Mouse (Mus musculus): ENCODE measurements around the gene Nucb1.

Nucb1 gene

GRCm38 (mm10) chr7:45462325-45462724, 47.9 kb downstream of the Nucb1 start:
- DNase-seq (ENCODE audit: low read depth, low spot score), result no peak

DNA sequence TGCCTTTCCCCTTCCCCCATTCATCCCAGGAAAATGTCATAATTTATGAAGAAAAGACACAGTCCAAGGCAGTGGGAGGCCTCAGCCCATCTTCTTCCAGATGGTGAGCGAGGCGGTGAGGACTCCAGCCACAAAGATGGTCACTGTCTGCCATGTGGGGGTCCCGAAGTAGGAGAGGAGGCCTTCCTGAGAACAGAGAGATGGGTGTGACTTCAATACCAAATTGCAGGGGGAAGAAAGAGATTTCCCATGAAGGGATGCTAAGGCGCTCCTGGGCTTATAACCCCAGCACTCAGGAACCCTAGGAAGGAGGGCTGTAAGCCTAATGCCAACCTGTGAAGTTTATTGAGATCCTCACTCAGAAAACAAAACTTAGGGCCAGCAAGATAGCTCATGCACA, 48.4 kb downstream of the Nucb1 start:
- no peak for DNase-seq (ENCODE audit: low read depth, low spot score)

DNA sequence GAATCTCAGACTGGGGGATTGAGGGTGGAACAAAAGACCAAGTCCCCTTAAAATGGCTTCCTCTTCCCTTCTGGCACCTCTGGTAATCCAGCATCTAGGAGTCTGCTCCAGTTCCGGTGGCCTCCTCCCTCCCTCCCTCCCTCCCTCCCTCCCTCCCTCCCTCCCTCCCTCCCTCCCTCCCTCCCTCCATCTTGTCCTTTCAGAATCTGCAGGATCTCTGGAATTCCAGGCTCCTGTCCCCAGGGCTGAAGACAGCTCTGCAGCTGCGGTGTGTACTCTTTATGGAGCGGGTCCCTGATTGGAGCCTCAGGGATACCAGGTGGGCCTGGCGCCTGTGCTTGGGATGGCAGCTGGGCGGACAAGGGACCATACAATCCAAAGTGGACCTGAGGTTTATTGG, 48.9 kb downstream of the Nucb1 start:
- no peak for DNase-seq (ENCODE audit: low read depth, low spot score)

- peak; percentile 76 for DNase-seq (ENCODE audit: low read depth, low spot score)
Observed at GRCm38 (mm10) chr7:45460860-45461314, 49.3 kb downstream of the Nucb1 start.

- DNase-seq (ENCODE audit: low read depth, low spot score), result no peak
Observed at GRCm38 (mm10) chr7:45460377-45460776, 49.8 kb downstream of the Nucb1 start.

GRCm38 (mm10) chr7:45459564-45460140, 50.6 kb downstream of the Nucb1 start, which contains the start of gene Ftl1:
Ftl1 (minus strand) TSS chr7:45459884.
- DNase-seq (ENCODE audit: low read depth, low spot score), result peak; percentile 100

GRCm38 (mm10) chr7:45458748-45459563, 51.2 kb downstream of the Nucb1 start:
- peak; percentile 67 for DNase-seq (ENCODE audit: low read depth, low spot score)

- DNase-seq (ENCODE audit: low read depth, low spot score), result peak; percentile 84
Observed at GRCm38 (mm10) chr7:45457204-45458060, 52.8 kb downstream of the Nucb1 start.

DNA sequence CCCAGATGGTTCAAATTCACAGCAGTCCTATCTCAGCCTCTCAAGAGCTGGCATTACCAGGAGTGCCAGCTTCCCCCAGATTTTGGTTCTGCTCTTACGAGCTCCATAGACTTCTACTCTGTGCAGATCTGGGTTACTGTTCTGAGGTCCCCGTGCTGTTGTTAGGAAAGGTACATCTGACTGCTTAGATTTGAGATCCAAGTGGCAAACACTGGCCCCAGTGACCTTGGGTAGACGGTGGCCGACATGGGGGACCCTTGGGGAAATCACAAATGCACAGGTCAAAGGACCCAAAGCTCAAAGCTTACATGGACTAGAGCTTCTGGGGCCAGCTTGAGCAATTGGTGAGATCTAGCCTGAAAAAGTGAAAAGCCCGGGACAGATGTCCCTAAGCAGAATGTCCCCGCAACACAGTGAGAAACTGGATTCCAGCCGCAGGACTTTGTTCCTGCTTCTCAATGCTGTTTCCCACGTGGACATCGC, 53.4 kb downstream of the Nucb1 start:
- no peak for DNase-seq (ENCODE audit: low read depth, low spot score)

DNA sequence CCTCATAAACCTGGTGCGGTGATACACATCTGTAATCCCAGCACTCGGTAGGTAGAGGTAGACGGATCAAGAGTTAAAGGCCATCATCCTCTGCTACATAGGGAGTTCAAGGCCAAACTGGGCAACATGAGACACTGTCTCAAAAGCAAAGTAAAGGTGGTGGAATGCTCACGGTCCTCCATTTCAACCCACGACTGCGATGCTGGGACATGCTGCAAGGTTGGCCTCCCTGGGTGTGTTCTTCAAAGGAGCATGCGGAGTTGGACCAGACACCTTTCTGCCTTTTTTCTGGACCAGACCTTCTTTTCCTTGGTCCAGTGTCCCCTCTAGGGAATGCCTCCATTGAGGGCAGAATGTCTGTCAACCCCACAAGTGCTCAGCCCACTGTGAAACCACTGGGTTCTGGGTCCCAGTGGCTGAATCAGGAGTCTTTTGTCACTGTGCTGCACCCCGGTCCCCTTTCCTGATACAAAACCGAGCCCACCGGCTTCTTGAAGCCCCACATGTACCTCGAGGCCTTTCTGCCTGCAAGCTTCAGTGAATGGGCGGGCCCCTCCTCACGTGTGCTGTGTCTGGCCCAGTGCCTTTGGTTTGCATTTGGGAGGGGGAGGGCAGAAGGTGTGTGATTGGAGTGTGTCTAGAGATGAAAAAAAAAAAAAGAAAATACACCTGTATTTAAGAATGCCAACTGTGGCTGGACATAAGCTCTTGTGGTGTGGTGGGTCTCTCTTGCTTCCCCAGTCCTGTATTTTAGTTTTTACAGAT, 54.1 kb downstream of the Nucb1 start:
- DNase-seq (ENCODE audit: low read depth, low spot score), result no peak

DNA sequence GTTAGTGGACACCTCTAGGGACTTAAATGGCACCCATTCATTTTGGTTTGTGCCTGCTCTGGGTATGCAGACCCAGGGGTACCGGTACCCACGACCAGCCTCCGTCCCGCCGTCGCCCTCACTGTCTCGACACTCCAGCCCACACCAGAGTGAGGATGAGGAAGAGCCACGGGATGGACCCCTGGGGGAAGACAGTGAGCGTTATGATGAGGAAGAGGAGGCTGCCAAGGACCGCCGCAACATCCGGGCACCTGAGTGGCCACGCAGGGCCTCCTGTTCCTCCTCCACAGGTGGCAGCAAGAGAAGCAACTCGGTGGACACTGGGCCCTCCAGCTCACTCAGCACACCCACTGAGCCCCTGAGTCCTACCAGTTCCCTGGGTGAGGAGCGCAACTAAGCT, 55.2 kb downstream of the Nucb1 start:
- DNase-seq (ENCODE audit: low read depth, low spot score), result no peak

GRCm38 (mm10) chr7:45451344-45451982, 58.7 kb downstream of the Nucb1 start:
- no peak for DNase-seq (ENCODE audit: low read depth, low spot score)

DNA sequence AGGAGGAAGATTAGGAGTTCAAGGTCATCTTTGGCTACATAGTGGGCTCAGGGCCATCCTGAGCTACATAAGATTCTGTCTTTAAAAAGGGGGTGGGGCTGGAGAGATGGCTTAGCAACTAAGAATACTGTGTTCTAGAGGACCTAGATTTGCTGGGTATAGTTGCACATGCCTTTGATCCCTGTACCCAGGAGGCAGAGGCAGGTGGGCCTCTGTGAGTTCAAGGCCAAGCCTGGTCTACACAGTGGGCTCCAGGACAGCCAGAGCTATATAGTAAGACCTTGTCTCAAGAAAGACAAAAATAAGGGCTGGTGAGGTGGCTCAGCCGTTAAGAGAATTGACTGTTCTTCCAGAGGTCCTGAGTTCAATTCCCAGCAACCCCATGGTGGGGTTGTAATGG, 60.2 kb downstream of the Nucb1 start:
- DNase-seq (ENCODE audit: low read depth, low spot score), result no peak

GRCm38 (mm10) chr7:45447325-45447990, 62.7 kb downstream of the Nucb1 start:
- no peak for DNase-seq (ENCODE audit: low read depth, low spot score)

DNA sequence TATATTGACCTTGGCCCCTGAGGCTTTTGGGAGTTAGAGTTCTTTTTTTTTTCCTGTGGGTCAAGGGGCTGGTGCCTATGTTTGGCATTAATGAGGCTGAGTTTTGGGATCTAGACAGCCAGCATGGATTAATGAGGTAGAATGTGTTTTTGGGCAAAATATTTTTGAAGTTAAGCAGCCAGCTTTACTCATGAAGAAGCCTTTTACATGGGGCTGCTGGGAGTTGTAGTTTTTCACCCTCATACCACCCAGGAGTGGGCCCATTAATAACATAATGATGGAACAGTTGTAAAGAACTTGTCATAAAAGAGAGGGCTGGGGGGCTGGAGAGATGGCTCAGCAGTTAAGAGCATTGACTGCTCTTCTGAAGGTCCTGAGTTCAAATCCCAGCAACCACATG, 63.6 kb downstream of the Nucb1 start:
- no peak for DNase-seq (ENCODE audit: low read depth, low spot score)

GRCm38 (mm10) chr7:45443526-45444420, 66.4 kb downstream of the Nucb1 start:
- peak; percentile 85 for DNase-seq (ENCODE audit: low read depth, low spot score)
